Mouse (Mus musculus): Measurements from ENCODE around the gene Fam184b.

DNA sequence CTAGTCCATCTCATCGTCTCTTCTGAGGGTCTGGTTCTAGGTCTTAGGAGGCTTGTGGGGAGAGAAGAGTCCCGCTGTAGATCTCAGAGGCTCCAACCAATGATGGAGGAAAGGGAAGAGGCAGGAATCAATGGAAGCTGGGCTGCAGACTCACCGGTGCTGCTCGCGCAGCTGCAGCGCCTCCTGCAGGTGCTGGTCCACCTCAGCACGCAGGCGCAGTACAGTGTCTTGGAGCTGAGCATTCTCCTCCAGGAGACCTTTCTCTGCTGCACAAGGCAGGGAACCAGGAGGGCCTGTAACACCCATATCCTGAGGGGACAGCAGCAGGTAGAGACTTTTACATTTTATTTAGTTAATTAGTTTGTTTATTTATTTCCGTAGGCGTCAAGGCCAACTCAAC, 99.9 kb downstream of the Fam184b start:
- TF ChIP-seq CTCF (IDR thresholded peaks at IDR 0.05; ENCODE audit: insufficient read depth, low read depth, low read length) (0 out of 2 replicates have a peak, but pooled peaks have one; percentile 13), POLR2A (IDR thresholded peaks at IDR 0.05; ENCODE audit: insufficient read depth, low read depth, low read length) (no peak)
